Mouse (Mus musculus) erythroblast, embryonic 14.5 days (primary cell): Measurements from ENCODE around the gene Fam53b. TPM values are rescaled to one million over a fixed set of nuclear protein-coding genes. Genes with fewer than 3 reads are reported as not detected.

Source experiments
- H3K27me3 ChIP-seq: 2 replicates; pipeline ENCODE4 v1.6.1; 2012; ENCODE audit warnings: inconsistent platforms; ENCODE audit not compliant: control insufficient read depth
- H3K36me3 ChIP-seq: 2 replicates; pipeline ENCODE4 v1.6.1; 2012; ENCODE audit warnings: mild to moderate bottlenecking, inconsistent platforms; ENCODE audit not compliant: control insufficient read depth
- H3K4me1 ChIP-seq: 2 replicates; pipeline ENCODE4 v1.6.1; 2012; ENCODE audit warnings: inconsistent platforms; ENCODE audit not compliant: control insufficient read depth
- H3K4me3 ChIP-seq: replicated peaks from 2 replicates; pipeline ENCODE3; 2012; ENCODE audit warnings: moderate library complexity, mild to moderate bottlenecking, inconsistent platforms
- H3K9me3 ChIP-seq: 2 replicates; pipeline ENCODE4 v1.6.1; 2012; ENCODE audit warnings: low read length, inconsistent platforms, mixed read lengths; ENCODE audit not compliant: control insufficient read depth
- GATA1 ChIP-seq: IDR thresholded peaks from 2 replicates; pipeline ENCODE4 v1.6.1; 2012; ENCODE audit warnings: low read length, inconsistent platforms, mixed read lengths
- TAL1 ChIP-seq: IDR thresholded peaks from 3 replicates; pipeline ENCODE4 v1.6.1; 2012; ENCODE audit warnings: low read length, inconsistent platforms, mixed read lengths
- polyA plus RNA-seq: library from polyadenylated mRNA; stranded (reverse); fragments of >175 nt; gene quantifications from 2 replicates; pipeline ENCODE4 v1.2.3, GENCODE M21; 2012

The Fam53b gene
- polyA plus RNA-seq, 1 experiment: 21.4 TPM

DNA sequence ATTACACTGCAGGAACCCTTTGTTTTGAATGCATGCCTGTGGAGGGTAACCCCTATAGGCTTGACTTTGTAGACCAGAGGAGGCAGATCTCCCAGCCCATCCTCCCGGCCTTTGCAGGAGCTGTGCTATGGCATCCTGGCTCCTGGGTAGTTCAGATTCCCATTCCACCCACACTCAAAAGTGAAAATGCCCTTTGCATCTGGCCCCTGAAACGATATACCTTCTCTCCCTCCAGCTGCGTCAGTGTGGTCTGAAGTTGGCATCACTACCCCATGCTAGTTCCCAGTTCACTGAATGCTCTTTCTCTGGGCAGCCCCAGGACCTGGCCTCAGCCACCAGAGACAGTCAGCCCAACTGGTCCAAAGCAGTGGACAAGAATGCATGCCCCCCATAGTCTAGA, 111.7 kb downstream of the Fam53b start:
- Histone ChIP-seq H3K27me3 (no peaks in the 10 kb centered on the region), H3K4me1 (peaks cover 10% of the 10 kb centered on the region), H3K36me3 (no peaks in the 10 kb centered on the region), H3K9me3 (no peaks in the 10 kb centered on the region), H3K4me3 (no peak overlapping the region)
- TF ChIP-seq TAL1 (no peak), GATA1 (no peak)

DNA sequence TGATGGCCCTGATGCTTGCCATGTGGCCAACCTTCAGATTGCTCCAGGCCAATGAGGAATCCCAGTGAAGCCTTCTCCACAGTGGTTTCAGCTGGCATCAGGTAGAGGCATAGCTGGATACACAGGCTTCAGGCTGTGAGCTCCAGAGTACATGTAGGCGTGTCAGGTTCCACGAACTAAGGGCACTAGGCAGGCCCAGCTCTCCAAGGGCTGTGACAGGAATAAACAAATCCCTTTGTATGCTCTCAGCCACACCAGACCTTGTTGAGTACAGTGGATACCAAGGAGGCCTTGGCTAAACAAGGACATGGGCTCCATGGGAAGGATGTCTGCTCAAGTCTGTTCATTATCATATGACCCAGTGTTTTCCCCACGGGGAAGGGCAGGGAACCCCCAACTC, 112.3 kb downstream of the Fam53b start:
- no peak overlapping the region for H3K4me3 ChIP-seq
- no peak for TF ChIP-seq GATA1
- no peak for TF ChIP-seq TAL1
- peaks cover 10% of the 10 kb centered on the region for H3K4me1 ChIP-seq
- H3K9me3 ChIP-seq: no peaks in the 10 kb centered on the region
- H3K36me3 ChIP-seq: no peaks in the 10 kb centered on the region
- no peaks in the 10 kb centered on the region for H3K27me3 ChIP-seq

DNA sequence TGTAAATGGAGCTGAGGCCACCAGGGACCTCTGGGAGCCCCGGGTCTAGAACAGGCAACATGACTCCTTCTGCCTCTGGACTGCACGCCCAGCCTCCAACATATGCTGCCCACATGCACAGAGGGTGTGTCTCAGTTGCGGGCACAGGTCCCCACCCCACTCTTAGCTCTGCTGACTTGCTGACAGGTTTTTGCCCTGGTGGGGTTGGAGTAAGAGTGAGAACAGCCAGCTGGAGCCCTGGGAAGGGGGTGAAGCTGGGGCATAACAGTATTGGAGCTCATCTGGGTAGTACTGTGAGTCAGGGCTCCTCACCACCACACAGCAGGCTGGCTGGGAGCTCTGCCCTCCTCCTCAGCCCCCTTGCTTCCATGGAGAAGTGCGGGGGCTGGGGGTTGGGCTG, 113.6 kb downstream of the Fam53b start:
- H3K4me1 ChIP-seq: peaks cover 10% of the 10 kb centered on the region
- no peaks in the 10 kb centered on the region for H3K9me3 ChIP-seq
- no peaks in the 10 kb centered on the region for H3K36me3 ChIP-seq
- no peak overlapping the region for H3K4me3 ChIP-seq
- no peaks in the 10 kb centered on the region for H3K27me3 ChIP-seq
- TF ChIP-seq GATA1 (no peak), TAL1 (no peak)

DNA sequence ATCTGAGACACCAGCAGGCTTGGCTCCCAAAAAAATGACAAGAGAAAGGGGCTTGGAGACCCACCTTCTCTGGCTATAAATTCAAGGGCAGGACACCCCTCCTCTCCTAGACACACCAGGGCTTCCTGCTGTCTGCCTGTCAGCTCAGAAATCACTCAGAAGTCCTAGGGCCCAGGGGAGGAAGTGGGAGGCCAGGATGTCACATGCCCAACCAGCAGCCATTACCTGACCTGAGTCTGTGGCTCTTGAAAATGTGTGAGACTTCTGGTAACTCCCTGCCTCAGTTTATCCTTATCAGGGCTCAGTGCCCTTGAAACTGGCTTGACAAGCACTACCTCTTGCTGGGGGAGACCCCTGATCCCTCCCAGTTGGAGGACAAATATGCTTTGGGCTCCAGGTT, 114.0 kb downstream of the Fam53b start:
- no peak overlapping the region for H3K4me3 ChIP-seq
- no peaks in the 10 kb centered on the region for H3K27me3 ChIP-seq
- peaks cover 10% of the 10 kb centered on the region for H3K4me1 ChIP-seq
- no peak for TF ChIP-seq TAL1
- no peak for TF ChIP-seq GATA1
- H3K9me3 ChIP-seq: peaks cover 4% of the 10 kb centered on the region; the same call in 1 of the 2 replicates
- H3K36me3 ChIP-seq: no peaks in the 10 kb centered on the region; the same call in 1 of the 2 replicates

DNA sequence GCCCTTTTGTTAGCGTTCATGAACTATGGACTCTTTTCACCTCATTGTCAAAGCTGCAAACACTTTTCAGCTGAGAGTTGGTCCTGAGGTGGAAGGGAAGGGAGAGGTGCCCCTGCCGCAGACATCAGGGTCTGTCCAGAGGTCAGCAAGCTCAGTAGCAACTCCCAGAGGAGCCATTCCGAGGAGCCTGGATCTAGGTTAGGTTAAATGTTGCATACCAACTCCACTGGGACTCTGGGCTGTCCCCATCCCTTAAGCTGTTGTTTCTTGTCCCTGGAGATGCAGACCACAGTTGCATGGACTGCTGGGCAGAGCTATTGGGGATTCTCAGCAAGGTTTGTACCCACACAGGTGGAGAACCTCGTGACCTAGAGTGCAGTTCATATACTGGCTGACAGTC, 114.5 kb downstream of the Fam53b start:
- H3K27me3 ChIP-seq: no peaks in the 10 kb centered on the region
- TF ChIP-seq GATA1 (no peak), TAL1 (no peak)
- peaks cover 6% of the 10 kb centered on the region; the same call in 1 of the 2 replicates for H3K9me3 ChIP-seq
- peaks cover 10% of the 10 kb centered on the region for H3K4me1 ChIP-seq
- no peaks in the 10 kb centered on the region; the same call in 1 of the 2 replicates for H3K36me3 ChIP-seq
- no peak overlapping the region for H3K4me3 ChIP-seq

DNA sequence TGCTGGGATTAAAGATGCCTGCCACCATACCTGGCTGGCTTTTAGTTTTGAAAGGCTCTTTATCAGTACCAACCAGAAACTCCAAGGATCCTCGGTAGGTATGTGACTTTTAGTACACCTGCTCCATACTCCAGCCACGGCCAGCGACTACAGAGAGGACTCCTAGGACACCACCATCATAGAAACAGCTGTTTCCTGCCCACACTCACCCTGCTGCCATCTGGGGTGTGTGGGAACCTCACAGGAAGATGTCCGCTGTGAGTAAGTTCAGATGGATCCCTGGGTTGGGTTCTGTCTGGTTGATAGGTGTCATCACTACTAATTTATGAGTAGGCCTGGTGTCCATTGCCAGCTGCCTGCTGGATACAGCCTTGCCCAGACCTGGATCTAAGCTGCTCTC, 114.9 kb downstream of the Fam53b start:
- peaks cover 10% of the 10 kb centered on the region for H3K4me1 ChIP-seq
- H3K4me3 ChIP-seq: no peak overlapping the region
- H3K36me3 ChIP-seq: no peaks in the 10 kb centered on the region; the same call in 1 of the 2 replicates
- no peaks in the 10 kb centered on the region for H3K27me3 ChIP-seq
- TF ChIP-seq TAL1 (no peak), GATA1 (no peak)
- H3K9me3 ChIP-seq: peaks cover 6% of the 10 kb centered on the region; the same call in 1 of the 2 replicates

DNA sequence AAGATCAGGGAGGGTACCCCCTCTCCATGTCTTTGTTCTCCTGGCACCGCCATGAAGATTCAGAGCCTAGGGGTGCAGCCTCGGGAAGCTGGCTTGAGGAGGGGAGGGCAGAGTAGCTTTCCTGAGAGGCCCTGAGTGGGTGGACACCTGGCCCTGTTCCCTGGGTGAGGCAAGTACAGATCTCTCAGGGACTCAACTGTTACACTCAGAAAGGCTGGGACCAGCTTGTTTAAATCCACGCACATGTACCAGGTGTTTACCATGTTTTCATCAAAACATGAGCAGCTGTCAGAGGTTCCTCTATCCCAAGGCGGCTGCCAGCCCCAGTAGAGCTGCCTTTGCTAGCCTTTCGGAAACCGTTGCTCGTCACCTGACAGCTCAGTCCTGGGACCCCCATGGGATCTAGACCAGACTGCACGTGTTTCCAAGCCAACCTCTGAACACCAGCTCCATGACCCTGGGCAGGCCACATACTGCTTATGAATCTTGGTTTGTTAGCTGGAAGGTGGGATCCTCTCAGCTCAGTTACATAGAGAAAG, 116.4 kb downstream of the Fam53b start:
- no peaks in the 10 kb centered on the region for H3K27me3 ChIP-seq
- peaks cover 6% of the 10 kb centered on the region; the same call in 1 of the 2 replicates for H3K9me3 ChIP-seq
- no peaks in the 10 kb centered on the region; the same call in 1 of the 2 replicates for H3K36me3 ChIP-seq
- no peak for TF ChIP-seq TAL1
- no peak for TF ChIP-seq GATA1
- no peak overlapping the region for H3K4me3 ChIP-seq
- peaks cover 9% of the 10 kb centered on the region for H3K4me1 ChIP-seq

DNA sequence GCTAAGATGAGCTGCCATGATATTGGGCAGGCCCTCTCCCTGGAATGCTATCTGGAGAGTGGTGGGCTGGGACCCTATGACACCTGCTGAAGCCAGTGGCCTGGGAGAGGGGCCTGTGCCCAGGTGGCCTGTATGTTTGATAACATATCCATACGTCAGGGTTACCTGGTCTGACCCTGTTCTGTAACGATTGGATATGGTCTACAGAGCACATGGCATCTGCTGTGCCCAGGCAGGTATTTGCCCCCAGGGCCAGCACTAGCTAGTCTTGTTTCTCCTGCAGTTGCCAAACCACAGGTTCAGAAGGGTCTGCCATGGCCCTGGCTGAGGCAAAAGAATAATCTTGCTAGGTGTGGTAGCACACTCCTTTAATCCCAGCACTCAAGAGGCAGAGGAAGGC, 120.1 kb downstream of the Fam53b start:
- Histone ChIP-seq H3K4me3 (no peak overlapping the region), H3K9me3 (peaks cover 6% of the 10 kb centered on the region; the same call in 1 of the 2 replicates), H3K36me3 (no peaks in the 10 kb centered on the region; the same call in 1 of the 2 replicates), H3K27me3 (no peaks in the 10 kb centered on the region), H3K4me1 (no peaks in the 10 kb centered on the region)
- TF ChIP-seq GATA1: no peak
- no peak for TF ChIP-seq TAL1

DNA sequence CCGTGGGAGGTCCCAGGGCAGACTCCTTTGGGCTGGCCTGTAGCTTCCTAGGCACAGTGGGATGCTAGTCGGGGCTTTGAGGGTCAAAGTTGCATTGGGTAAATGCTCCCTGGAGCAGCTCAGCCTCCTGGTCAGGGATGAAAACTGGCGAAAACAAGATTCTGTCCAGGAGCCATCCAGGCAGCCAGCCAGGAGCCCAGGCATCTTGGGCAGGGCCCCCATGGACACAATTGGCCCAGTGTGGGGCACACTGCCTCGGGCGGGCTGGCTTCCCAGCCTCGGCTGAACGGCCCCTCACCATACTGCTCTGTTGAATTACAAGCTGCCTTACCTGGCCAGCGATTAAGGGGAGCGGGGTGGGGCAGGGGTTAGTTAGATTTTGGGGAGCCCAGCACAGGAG, 121.0 kb downstream of the Fam53b start:
- Histone ChIP-seq H3K4me3 (no peak overlapping the region), H3K36me3 (no peaks in the 10 kb centered on the region; the same call in 1 of the 2 replicates), H3K27me3 (no peaks in the 10 kb centered on the region), H3K4me1 (no peaks in the 10 kb centered on the region), H3K9me3 (peaks cover 6% of the 10 kb centered on the region; the same call in 1 of the 2 replicates)
- TF ChIP-seq GATA1 (no peak), TAL1 (no peak)
